7 mouse cellular contexts compared by ENCODE assay signal in genomic region chr13:55536194-55537175, GRCm38 (mm10). TPM values are rescaled to one million over a fixed set of nuclear protein-coding genes. Genes with fewer than 3 reads are reported as not detected.
DNase-seq lines count a peak whose midpoint lies in the region; ATAC-seq lines count a peak whose summit lies in the region.

Gene Ddx41 (minus strand): TSS chr13:55536658.

- peak; percentile 99 for ATAC-seq in intestine, embryonic 16.5 days
- ATAC-seq in midbrain, embryonic 11.5 days (ENCODE audit: low FRiP score), result peak; percentile 98

- peak within 1 kb of the TSS; percentile 91 for H3K4me3 ChIP-seq in intestine, embryonic 16.5 days (ENCODE audit: low read length)
- peak within 1 kb of the TSS; percentile 94 for H3K4me3 ChIP-seq in midbrain, embryonic 11.5 days (ENCODE audit: low read depth, low read length)

- peaks cover 17% of the 10 kb centered on the region for H3K36me3 ChIP-seq in intestine, embryonic 16.5 days (ENCODE audit: control insufficient read depth, insufficient read depth, low read length)
- peaks cover 25% of the 10 kb centered on the region for H3K36me3 ChIP-seq in midbrain, embryonic 11.5 days (ENCODE audit: control insufficient read depth, insufficient read depth, low read length)

- H3K9me3 ChIP-seq in intestine, embryonic 16.5 days (ENCODE audit: control insufficient read depth, low read length), result no peaks in the 10 kb centered on the region
- no peaks in the 10 kb centered on the region for H3K9me3 ChIP-seq in midbrain, embryonic 11.5 days (ENCODE audit: control insufficient read depth, low read length)

- no peaks in the 10 kb centered on the region for H3K27me3 ChIP-seq in intestine, embryonic 16.5 days (replicated peaks; ENCODE audit: control insufficient read depth, insufficient read depth, low read length)
- no peaks in the 10 kb centered on the region for H3K27me3 ChIP-seq in midbrain, embryonic 11.5 days (ENCODE audit: control insufficient read depth, insufficient read depth, low read length)

- WGBS in intestine, embryonic 16.5 days, result under 1% methylated on average over 70 of the region's 70 CpGs
- WGBS in midbrain, embryonic 11.5 days, result 1% methylated on average over 70 of the region's 70 CpGs

- intact Hi-C loops in left cerebral cortex, postnatal 36 days (cut with DNase I), result loop anchor here (5.0 kb wide), 1 partner anchor 114 kb away; no protein-coding TSS in a partner anchor

- H3K4me1 ChIP-seq in intestine, embryonic 16.5 days (ENCODE audit: control insufficient read depth, insufficient read depth, low read length), result peaks cover 14% of the 10 kb centered on the region
- peaks cover 6% of the 10 kb centered on the region for H3K4me1 ChIP-seq in midbrain, embryonic 11.5 days (ENCODE audit: control insufficient read depth, insufficient read depth, low read length)

- DNase-seq in adrenal gland, adult 8-10 months, result peak; percentile 100
- DNase-seq in embryo, embryonic 9.5 days (ENCODE audit: extremely low spot score), result peak; percentile 99
- peak; percentile 96 to 97 for DNase-seq in gastrocnemius, postnatal 4 days (ENCODE audit: low spot score in 2 of 2)
- DNase-seq in left cerebral cortex, postnatal 36 days (ENCODE audit: low spot score in 2 of 2), result peak; percentile 100
- peak; percentile 99 for DNase-seq in midbrain, embryonic 11.5 days (ENCODE audit: low spot score, missing footprints)
- peak; percentile 100 for DNase-seq in skeletal muscle tissue, adult 2 months (ENCODE audit: low read depth, low spot score)

- peak within 1 kb of the TSS; percentile 86 for H3K9ac ChIP-seq in intestine, embryonic 16.5 days (ENCODE audit: low read depth, low read length)
- peak within 1 kb of the TSS; percentile 84 for H3K9ac ChIP-seq in midbrain, embryonic 11.5 days (ENCODE audit: low read length)

- H3K4me2 ChIP-seq in intestine, embryonic 16.5 days (ENCODE audit: low read depth, low read length), result peak within 1 kb of the TSS; percentile 88
- peak within 1 kb of the TSS; percentile 97 for H3K4me2 ChIP-seq in midbrain, embryonic 11.5 days

- H3K27ac ChIP-seq in intestine, embryonic 16.5 days (ENCODE audit: low read length), result 0 out of 2 replicates have a peak within 1 kb of the TSS, but pooled peaks have one; percentile 21
- H3K27ac ChIP-seq in midbrain, embryonic 11.5 days (ENCODE audit: low read depth, low read length), result no peak within 1 kb of the TSS

RNA-seq across cellular contexts. Expression of gene Ddx41, which starts in this region (rescaled TPM):
- total RNA-seq in adrenal gland, adult 8-10 months (2022), result 10 to 100 TPM; 47.0 to 58.7 (median 52.7) TPM
- total RNA-seq in gastrocnemius, postnatal 4 days (2021), result 10 to 100 TPM; 19.9 to 20.9 TPM
- polyA plus RNA-seq in intestine, embryonic 16.5 days (2015; fragmentation: Nextera tagmentation; extraction: Ambion mirVana), result 50.5 and 54.8 TPM in 2 replicates
- 10 to 100 TPM; 53.1 to 63.9 TPM for total RNA-seq in left cerebral cortex, postnatal 36 days (2021)
- polyA plus RNA-seq in midbrain, embryonic 11.5 days (2014; fragmentation: Nextera tagmentation; extraction: Ambion mirVana), result 66.7 and 73.8 TPM in 2 replicates
